Mouse (Mus musculus) thymus, postnatal 4 days (tissue): ENCODE measurements at regions not wholly inside any gene's neighbourhood (a gene's known extent, or its start where the extent isn't known, plus 50 kb on each side); places are given as distances from the start of the nearest gene placed in this dataset.

Source experiments
- DNase-seq: peaks from one replicate; pipeline ENCODE4 v3.0.0; 2021

- DNase-seq, result no peak
Measured at GRCm38 (mm10) chr3:50813760-50814400, 370.5 kb upstream of the Slc7a11 start.

GRCm38 (mm10) chr3:50815716-50816115 is 372.3 kb upstream of the Slc7a11 start:
- DNase-seq, result no peak

GRCm38 (mm10) chr3:50816479-50816878 is 373.1 kb upstream of the Slc7a11 start:
- no peak for DNase-seq

GRCm38 (mm10) chr3:50817361-50817760 is 373.9 kb upstream of the Slc7a11 start:
- no peak for DNase-seq

- no peak for DNase-seq
Measured at GRCm38 (mm10) chr3:50820776-50821175, 377.4 kb upstream of the Slc7a11 start.

GRCm38 (mm10) chr3:50825534-50826423 is 382.4 kb upstream of the Slc7a11 start:
- no peak for DNase-seq

- DNase-seq, result no peak
Measured at GRCm38 (mm10) chr3:50826424-50826819, 383.0 kb upstream of the Slc7a11 start.

- peak; percentile 32 for DNase-seq
Measured at GRCm38 (mm10) chr3:50829211-50829610, 385.8 kb upstream of the Slc7a11 start.

GRCm38 (mm10) chr3:50830446-50830845 is 387.0 kb upstream of the Slc7a11 start:
- DNase-seq, result peak; percentile 19

GRCm38 (mm10) chr3:50830926-50831325 is 387.5 kb upstream of the Slc7a11 start:
- no peak for DNase-seq

- peak; percentile 19 for DNase-seq
Measured at GRCm38 (mm10) chr3:50842216-50842615, 382.0 kb upstream of the Noct start.

- no peak for DNase-seq
Measured at GRCm38 (mm10) chr3:50844835-50845301, 379.4 kb upstream of the Noct start.

- DNase-seq, result no peak
Measured at GRCm38 (mm10) chr3:50845311-50845710, 378.9 kb upstream of the Noct start.

GRCm38 (mm10) chr3:50848528-50848927 is 375.7 kb upstream of the Noct start:
- DNase-seq, result no peak

GRCm38 (mm10) chr3:50851083-50851637 is 373.1 kb upstream of the Noct start:
- DNase-seq, result no peak

- DNase-seq, result no peak
Measured at GRCm38 (mm10) chr3:50867105-50867504, 357.1 kb upstream of the Noct start.

- DNase-seq, result no peak
Measured at GRCm38 (mm10) chr3:50869211-50869610, 355.0 kb upstream of the Noct start.

GRCm38 (mm10) chr3:50879050-50879449 is 345.2 kb upstream of the Noct start:
- no peak for DNase-seq

- DNase-seq, result no peak
Measured at GRCm38 (mm10) chr3:50879595-50879994, 344.7 kb upstream of the Noct start.

GRCm38 (mm10) chr3:50881437-50882248 is 342.6 kb upstream of the Noct start:
- no peak for DNase-seq

GRCm38 (mm10) chr3:50882249-50882733 is 342.0 kb upstream of the Noct start:
- DNase-seq, result no peak

GRCm38 (mm10) chr3:50886336-50886735 is 337.9 kb upstream of the Noct start:
- peak; percentile 64 for DNase-seq

GRCm38 (mm10) chr3:50887002-50887401 is 337.2 kb upstream of the Noct start:
- DNase-seq, result peak; percentile 75
